Mouse (Mus musculus): ENCODE measurements at regions not wholly inside any gene's neighbourhood (a gene's known extent, or its start where the extent isn't known, plus 50 kb on each side); places are given as distances from the start of the nearest gene placed in this dataset.

DNA sequence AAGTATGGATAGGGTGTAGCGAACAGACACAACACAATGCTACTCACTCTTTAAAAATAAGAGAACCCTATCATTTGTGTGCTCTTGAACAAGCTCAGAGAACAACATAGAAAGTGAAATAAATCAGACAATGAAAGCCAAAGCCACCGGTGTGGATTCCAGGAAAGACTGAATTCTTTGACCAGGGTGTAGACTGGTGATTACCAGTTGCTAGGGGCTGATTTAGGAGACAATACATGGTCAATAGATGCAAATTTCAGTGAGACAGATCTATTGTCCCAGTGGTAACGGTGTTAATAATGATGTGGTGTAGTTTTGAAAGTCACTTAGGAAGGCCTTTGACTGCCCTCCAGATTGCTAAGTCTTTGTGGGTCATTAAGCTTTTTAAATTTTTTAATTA is 94.3 kb upstream of the Zfp366 start:
- no peaks in the 10 kb centered on the region for H3K36me3 ChIP-seq (ENCODE audit: control insufficient read depth, insufficient read depth, low read length, poor library complexity, severe bottlenecking)
- DNase-seq (ENCODE audit: low read depth, low spot score) = no peak
- H3K27me3 ChIP-seq (ENCODE audit: control insufficient read depth, insufficient read depth, low read length, poor library complexity, severe bottlenecking) = no peaks in the 10 kb centered on the region; the same call in 1 of the 2 replicates

DNA sequence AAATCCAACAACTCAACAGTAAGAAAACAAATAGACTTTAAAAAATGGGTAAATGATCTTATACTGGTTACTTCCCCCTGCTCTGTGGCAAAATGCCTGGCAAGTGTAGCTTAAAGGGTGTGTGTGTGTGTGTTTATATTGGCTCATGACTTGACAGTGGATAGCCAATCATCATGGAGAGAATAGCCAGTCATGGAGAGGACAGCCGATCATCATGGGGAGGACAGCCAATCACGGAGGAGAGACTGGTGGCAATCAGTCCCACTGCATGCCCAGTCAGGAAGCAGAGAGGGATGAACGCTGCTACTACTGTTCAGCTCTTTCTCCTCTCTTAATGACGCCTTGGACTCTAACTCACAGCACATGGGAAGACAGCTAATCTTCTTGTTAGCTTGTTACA is 96.3 kb upstream of the Zfp366 start:
- no peaks in the 10 kb centered on the region; the same call in 1 of the 2 replicates for H3K27me3 ChIP-seq (ENCODE audit: control insufficient read depth, insufficient read depth, low read length, poor library complexity, severe bottlenecking)
- no peak for DNase-seq (ENCODE audit: low read depth, low spot score)
- H3K36me3 ChIP-seq (ENCODE audit: control insufficient read depth, insufficient read depth, low read length, poor library complexity, severe bottlenecking) = no peaks in the 10 kb centered on the region

DNA sequence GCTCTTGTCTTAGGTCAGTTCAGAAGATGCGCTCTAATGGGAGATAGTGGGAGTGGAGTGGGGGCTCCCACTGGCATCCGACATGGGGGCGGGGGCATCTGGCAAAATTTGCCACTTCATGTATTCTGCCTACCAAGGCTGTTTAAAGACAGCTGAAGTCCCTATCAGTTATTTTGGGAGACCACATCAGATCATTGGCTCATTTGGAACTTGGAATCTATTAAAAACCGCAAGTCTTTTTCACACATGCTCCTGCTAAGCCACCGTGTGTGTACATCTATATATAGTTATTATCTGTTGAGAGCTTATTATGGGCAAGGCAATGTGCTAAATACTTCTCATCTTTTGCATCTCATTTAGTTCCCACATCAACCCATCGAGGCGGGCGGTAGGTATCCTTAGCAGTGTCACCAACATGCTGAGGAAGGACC is 95.0 kb upstream of the 1700024P04Rik start:
- no peak for DNase-seq (ENCODE audit: low read depth, low spot score)
- H3K27me3 ChIP-seq (ENCODE audit: control insufficient read depth, insufficient read depth, low read length, poor library complexity, severe bottlenecking) = no peaks in the 10 kb centered on the region
- H3K36me3 ChIP-seq (ENCODE audit: control insufficient read depth, insufficient read depth, low read length, poor library complexity, severe bottlenecking) = no peaks in the 10 kb centered on the region

DNA sequence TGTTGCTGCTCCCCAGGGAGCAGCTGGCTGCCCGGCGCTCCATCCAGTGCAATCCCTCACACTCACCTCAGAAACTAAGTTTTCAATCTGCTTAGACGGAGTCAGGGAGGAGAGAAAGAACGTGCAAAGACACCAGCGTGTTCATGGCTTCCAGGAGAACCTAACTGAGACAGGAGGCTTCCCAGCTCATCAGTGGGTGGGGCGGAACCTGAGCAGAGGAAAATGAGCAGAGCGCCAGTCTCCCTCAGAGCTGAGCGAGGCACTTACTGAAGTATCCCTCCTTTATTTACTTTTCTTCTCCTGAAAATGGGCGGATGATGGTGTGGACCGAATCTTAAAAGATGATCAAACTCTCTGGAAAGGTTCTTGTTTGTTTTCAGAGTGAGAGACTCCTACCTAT is 94.3 kb upstream of the 1700024P04Rik start:
- no peaks in the 10 kb centered on the region for H3K36me3 ChIP-seq (ENCODE audit: control insufficient read depth, insufficient read depth, low read length, poor library complexity, severe bottlenecking)
- no peaks in the 10 kb centered on the region for H3K27me3 ChIP-seq (ENCODE audit: control insufficient read depth, insufficient read depth, low read length, poor library complexity, severe bottlenecking)
- no peak for DNase-seq (ENCODE audit: low read depth, low spot score)

DNA sequence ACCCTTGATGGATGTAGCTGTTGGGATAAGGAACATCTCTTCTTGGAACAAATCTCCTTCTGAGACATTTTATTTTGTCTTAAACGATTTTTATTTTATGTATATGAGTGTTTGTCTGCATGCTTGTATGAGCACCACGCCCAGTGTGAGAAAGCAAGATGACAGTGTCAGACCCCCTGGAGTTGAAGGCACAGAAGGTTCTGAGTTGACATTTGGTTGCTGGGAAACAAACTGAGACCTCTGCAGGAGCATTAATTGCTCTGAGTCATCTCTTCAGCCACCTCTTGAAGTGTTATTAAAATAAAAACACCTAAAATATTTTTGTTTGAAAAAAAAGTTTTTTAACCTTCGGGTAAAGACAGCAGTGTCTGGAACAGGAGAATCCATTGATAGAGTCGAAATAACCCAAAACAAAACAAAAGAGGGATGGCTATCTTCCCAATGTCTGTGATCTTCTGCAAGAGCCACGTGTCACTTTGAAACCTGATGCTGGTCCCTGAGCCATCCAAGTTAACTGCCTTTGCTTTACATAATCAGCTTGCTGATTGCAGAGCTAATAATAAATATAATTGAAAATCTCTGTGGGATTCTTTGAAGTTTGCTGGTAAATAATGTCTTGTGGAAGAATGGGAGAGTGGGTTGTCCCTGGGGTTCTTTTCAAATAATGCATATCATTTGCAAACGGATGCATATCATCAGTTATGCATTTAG is 92.8 kb upstream of the 1700024P04Rik start:
- no peaks in the 10 kb centered on the region for H3K36me3 ChIP-seq (ENCODE audit: control insufficient read depth, insufficient read depth, low read length, poor library complexity, severe bottlenecking)
- H3K27me3 ChIP-seq (ENCODE audit: control insufficient read depth, insufficient read depth, low read length, poor library complexity, severe bottlenecking) = no peaks in the 10 kb centered on the region
- no peak for DNase-seq (ENCODE audit: low read depth, low spot score)

DNA sequence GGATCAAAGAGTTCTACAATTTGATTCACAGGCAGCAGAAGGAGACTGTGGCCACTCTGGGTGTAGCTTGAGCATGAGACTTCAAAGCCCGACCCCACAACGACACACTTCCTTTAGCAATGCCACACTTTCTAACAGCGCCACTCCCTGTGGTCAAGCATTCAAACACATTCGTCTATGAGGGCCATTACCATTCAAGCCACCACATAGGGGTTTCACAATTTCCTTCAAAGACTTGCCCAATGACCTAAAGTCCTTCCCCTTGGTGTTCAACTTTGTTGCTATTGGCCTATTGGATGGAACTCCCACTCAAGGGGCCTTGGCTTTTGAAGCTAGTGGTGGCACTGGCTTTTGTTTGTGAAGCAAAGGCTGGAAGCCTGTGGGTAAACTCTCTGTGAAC is 91.1 kb upstream of the 1700024P04Rik start:
- no peaks in the 10 kb centered on the region for H3K27me3 ChIP-seq (ENCODE audit: control insufficient read depth, insufficient read depth, low read length, poor library complexity, severe bottlenecking)
- no peaks in the 10 kb centered on the region for H3K36me3 ChIP-seq (ENCODE audit: control insufficient read depth, insufficient read depth, low read length, poor library complexity, severe bottlenecking)
- no peak for DNase-seq (ENCODE audit: low read depth, low spot score)

DNA sequence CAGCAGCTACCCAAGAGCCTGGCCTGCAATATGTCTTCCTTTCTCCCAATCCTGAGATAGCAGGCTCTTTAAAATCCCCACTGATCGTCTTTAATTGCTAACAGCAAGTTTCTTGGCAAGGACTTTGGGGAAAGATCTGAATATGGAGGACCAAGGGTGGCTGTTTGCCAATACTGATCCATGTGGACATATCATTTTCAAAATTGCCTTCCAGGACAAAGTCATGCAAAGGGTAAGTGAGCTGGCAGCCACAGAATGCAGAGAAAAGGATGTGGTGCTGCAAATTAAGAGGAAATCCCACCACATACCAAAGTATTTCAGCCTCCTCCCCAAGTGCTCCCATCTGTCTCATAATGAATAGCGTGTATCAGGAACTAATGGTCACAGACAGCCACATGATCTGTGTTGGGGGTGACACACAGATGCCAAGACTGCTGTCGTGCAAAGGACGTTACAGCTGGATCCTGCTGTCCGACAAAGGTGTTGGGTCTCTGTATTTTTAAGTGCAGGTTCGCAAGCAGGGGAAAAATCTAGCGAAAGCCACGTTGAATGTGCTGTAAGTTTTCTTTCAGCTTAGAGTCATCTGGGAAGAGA is 87.6 kb upstream of the 1700024P04Rik start:
- H3K27me3 ChIP-seq (ENCODE audit: control insufficient read depth, insufficient read depth, low read length, poor library complexity, severe bottlenecking) = no peaks in the 10 kb centered on the region
- no peak for DNase-seq (ENCODE audit: low read depth, low spot score)
- no peaks in the 10 kb centered on the region for H3K36me3 ChIP-seq (ENCODE audit: control insufficient read depth, insufficient read depth, low read length, poor library complexity, severe bottlenecking)

DNA sequence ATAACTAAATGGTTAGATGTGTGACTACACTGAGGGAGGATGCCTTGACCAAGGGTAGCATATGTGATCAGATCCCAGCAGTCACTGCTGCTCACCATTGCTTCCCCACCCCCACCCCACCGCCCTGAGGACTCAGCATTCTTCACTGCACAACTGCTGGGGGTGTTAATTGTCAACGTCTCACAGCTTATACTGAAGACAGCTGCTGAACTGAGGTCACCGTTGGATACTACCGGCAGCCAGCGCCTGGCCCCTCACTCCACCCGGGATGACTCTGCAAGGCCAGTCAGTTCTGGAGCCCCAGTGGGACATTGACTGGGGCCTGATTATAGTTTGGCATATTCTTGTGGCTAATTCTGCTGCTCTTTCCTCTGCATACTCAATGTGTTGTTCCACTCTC is 87.0 kb upstream of the 1700024P04Rik start:
- H3K27me3 ChIP-seq (ENCODE audit: control insufficient read depth, insufficient read depth, low read length, poor library complexity, severe bottlenecking) = no peaks in the 10 kb centered on the region
- no peaks in the 10 kb centered on the region for H3K36me3 ChIP-seq (ENCODE audit: control insufficient read depth, insufficient read depth, low read length, poor library complexity, severe bottlenecking)
- no peak for DNase-seq (ENCODE audit: low read depth, low spot score)

DNA sequence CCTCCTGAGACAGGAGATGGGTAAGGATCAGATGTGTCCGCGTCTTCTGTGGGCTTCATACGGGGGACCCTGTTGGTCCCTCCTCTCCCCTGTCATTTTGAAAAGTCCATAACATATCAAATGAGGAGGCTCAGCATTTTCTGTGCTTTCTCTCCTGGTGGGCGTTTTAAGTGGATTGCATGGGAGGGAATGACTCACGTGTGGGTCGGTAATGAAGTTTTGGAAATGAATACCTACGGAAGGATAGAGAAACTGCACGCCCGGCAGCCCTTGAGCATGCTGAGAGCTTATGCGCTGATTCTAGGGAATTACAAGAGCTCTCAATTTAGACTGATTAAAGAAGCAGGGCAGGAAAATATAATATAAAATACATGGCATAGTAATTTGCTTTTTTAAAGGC is 85.4 kb upstream of the 1700024P04Rik start:
- H3K36me3 ChIP-seq (ENCODE audit: control insufficient read depth, insufficient read depth, low read length, poor library complexity, severe bottlenecking) = no peaks in the 10 kb centered on the region
- no peaks in the 10 kb centered on the region for H3K27me3 ChIP-seq (ENCODE audit: control insufficient read depth, insufficient read depth, low read length, poor library complexity, severe bottlenecking)
- DNase-seq (ENCODE audit: low read depth, low spot score) = no peak

DNA sequence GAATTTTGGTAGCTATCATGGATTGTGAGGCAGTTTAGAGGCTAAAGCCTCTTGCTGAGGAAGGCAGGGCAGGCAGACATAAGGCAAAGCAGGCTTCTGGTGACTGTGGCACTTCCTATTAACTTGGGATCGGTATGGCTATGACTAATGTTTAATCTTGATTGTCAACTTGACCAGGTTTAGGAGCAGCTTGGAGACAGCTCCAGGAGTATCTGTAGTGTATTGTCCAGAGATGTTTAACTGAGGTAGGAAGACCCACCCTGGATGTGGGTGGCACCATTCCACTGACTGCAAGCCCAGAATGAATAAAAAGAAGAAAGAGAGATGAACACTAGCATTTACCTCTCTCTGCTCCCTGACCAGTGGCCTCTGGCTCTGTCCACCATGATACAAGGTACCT is 83.1 kb upstream of the 1700024P04Rik start:
- H3K36me3 ChIP-seq (ENCODE audit: control insufficient read depth, insufficient read depth, low read length, poor library complexity, severe bottlenecking) = no peaks in the 10 kb centered on the region
- no peak for DNase-seq (ENCODE audit: low read depth, low spot score)
- H3K27me3 ChIP-seq (ENCODE audit: control insufficient read depth, insufficient read depth, low read length, poor library complexity, severe bottlenecking) = no peaks in the 10 kb centered on the region

DNA sequence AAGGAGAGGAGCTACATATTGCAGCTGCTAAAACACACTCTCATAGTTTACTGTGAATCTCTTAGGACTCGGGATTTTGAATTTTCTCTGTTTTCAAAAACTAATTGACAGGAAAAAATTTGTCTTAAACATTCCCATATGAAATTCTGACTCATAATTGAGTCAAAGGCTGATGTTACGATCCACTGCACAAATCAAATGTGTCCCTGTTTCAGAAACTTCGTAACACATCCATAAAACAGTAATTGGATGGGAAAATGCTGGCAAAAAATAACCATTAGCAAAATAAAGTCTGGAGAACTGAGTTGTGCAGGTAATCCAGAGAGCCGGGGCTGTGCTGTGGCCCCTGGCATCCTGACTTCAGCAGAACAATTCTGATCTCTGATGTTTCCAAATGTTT is 79.1 kb upstream of the 1700024P04Rik start:
- Histone ChIP-seq H3K27me3 (ENCODE audit: control insufficient read depth, insufficient read depth, low read length, poor library complexity, severe bottlenecking) (no peaks in the 10 kb centered on the region), H3K36me3 (ENCODE audit: control insufficient read depth, insufficient read depth, low read length, poor library complexity, severe bottlenecking) (no peaks in the 10 kb centered on the region)
- no peak for DNase-seq (ENCODE audit: low read depth, low spot score)

DNA sequence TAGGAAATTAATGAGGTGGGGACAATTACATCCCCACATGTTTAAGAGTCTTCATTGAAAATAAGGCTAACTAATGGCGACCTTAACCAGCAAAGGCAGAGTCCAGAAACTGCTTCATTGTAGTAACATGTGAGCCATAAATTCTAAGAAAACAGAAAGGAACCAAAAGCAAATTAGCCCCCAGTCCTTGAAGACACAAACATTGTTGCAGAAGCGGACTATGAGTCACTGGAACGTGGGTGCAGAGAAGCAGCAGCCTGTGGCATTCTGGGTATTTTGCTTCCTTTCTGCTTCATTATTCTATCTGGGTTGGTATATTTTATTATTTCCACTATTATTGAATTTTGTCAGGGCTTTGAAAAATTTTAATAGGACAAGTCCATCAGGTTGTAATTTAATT is 78.6 kb upstream of the 1700024P04Rik start:
- H3K27me3 ChIP-seq (ENCODE audit: control insufficient read depth, insufficient read depth, low read length, poor library complexity, severe bottlenecking) = no peaks in the 10 kb centered on the region
- no peaks in the 10 kb centered on the region for H3K36me3 ChIP-seq (ENCODE audit: control insufficient read depth, insufficient read depth, low read length, poor library complexity, severe bottlenecking)
- DNase-seq (ENCODE audit: low read depth, low spot score) = no peak

DNA sequence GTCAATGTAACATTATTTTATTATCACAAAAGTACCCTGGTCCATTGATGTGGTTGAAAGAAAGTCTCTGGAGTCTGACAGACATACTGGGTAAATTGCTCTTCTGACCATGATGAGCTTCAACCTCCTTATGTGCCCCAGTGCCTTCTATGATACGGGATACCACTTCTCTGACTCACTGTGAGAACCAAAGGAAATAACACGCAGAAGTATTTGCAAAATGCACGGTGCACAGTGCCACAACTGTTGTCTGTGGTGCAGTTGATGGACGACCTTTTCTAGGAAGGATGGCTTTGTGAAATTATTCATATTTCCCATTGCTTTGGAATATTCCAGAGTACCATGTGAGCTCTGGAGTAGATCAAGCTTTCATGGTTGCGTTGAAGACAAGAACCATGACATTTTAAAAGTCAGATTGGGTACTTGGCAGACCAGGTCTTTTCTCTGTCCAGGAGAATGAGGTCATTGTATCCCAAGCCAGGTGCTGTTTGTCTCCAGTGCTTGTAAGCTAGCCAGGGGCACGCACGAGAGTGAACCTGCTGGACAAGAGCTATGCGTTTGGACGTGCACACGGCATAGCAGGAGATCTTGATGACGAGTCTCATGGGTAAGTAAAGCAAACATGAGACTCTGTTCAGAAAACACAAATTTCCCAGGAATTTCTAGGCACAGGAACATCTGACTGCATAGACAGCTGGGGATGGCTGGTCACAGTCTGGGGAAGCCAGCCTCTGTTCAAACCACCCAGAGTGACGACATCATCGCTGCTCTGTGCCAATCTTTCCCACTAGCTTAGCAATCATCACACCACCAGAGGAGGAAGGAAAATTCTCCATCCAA is 74.0 kb upstream of the 1700024P04Rik start:
- no peaks in the 10 kb centered on the region for H3K36me3 ChIP-seq (ENCODE audit: control insufficient read depth, insufficient read depth, low read length, poor library complexity, severe bottlenecking)
- no peak for DNase-seq (ENCODE audit: low read depth, low spot score)
- no peaks in the 10 kb centered on the region for H3K27me3 ChIP-seq (ENCODE audit: control insufficient read depth, insufficient read depth, low read length, poor library complexity, severe bottlenecking)

DNA sequence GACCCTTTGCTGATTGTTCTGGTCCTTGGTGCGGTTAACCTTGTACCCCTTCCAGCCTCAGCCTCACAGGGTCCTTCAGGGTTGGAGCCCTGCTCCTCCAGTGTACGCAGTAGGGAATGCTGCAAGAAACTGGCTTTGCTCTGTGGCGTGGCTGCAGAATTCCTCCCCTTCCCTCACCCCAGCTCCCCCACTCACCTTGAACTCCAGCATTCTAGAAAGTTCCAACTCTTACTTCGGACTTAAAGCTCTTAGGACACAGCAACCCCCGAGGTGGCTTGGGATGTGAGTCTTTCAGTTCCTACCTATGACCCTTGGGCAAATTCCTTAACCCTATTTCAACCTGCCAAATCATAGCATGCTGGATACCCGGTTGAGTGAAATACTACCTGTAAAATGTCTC is 73.3 kb upstream of the 1700024P04Rik start:
- DNase-seq (ENCODE audit: low read depth, low spot score) = no peak
- no peaks in the 10 kb centered on the region for H3K36me3 ChIP-seq (ENCODE audit: control insufficient read depth, insufficient read depth, low read length, poor library complexity, severe bottlenecking)

DNA sequence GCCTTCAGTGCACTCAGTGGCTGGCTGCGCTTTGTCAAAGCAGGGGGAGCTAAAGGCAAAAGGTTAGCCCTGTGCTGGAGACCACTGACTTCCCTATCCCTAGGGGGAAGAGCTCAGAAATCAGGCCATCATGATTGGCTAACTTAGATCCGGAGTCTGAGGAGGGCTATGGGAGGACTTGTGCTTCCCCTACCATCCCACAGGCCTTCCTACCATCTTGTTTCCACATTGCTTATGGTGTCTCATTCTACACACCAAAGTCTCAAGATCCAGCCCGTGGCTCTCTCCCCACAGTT is 72.9 kb upstream of the 1700024P04Rik start:
- no peak for DNase-seq (ENCODE audit: low read depth, low spot score)
- Histone ChIP-seq H3K27me3 (ENCODE audit: control insufficient read depth, insufficient read depth, low read length, poor library complexity, severe bottlenecking) (no peaks in the 10 kb centered on the region), H3K36me3 (ENCODE audit: control insufficient read depth, insufficient read depth, low read length, poor library complexity, severe bottlenecking) (no peaks in the 10 kb centered on the region)

More for the DNA sequence above, 73.3 kb upstream of the 1700024P04Rik start:
- no peaks in the 10 kb centered on the region for H3K27me3 ChIP-seq (ENCODE audit: control insufficient read depth, insufficient read depth, low read length, poor library complexity, severe bottlenecking)

Data from splenic B cell, adult 2 months (primary cell).